In genomic region chr2:168860032-168860691, GRCm38 (mm10) we compare ENCODE assay signal across 16 mouse cellular contexts.
DNase-seq lines count a peak whose midpoint lies in the region; ATAC-seq lines count a peak whose summit lies in the region.
"Had no signal": no experiment of that assay in that cellular context is flagged by ENCODE, and none has a peak within 500 bp of the region (broad histone marks: within the 10 kb centered on the region; RNA-seq: fewer than 3 reads in every experiment).

No protein-coding gene starts in this region.

- no peak overlapping the region for H3K9ac ChIP-seq in hindbrain, embryonic 11.5 days (ENCODE audit: low read depth, low read length)
- H3K9ac ChIP-seq in midbrain, embryonic 13.5 days (replicated peaks) = no peak overlapping the region
- H3K9ac ChIP-seq: heart, embryonic 13.5 days; hindbrain, embryonic 15.5 days; liver, embryonic 15.5 days had no signal

- DNase-seq in heart, embryonic 10.5 days (ENCODE audit: low spot score) = no peak
- no peak for DNase-seq in heart, postnatal 25 days (ENCODE audit: low spot score)
- peak; percentile 50 for DNase-seq in embryo, embryonic 9.5 days (ENCODE audit: extremely low spot score)
- DNase-seq in hindbrain, embryonic 11.5 days (ENCODE audit: low spot score) = peak; percentile 47
- no peak for DNase-seq in heart, adult 18-20 months
- DNase-seq in adipocyte (ENCODE audit: low spot score) = no peak
- no peak for DNase-seq in cerebellum, postnatal 25 days
- DNase-seq: cerebellum, adult 11-12 months; gastrocnemius, postnatal 14 days; kidney, adult 2 months; lung, postnatal 36 days had no signal

- no peak overlapping the region for H3K4me2 ChIP-seq in hindbrain, embryonic 11.5 days (replicated peaks; ENCODE audit: low read depth, low read length)
- peak overlapping the region; percentile 32; the same call in 1 of the 2 replicates for H3K4me2 ChIP-seq in midbrain, embryonic 13.5 days (replicated peaks)
- H3K4me2 ChIP-seq: heart, embryonic 13.5 days; hindbrain, embryonic 15.5 days; liver, embryonic 15.5 days had no signal

- peak overlapping the region; percentile 42; the same call in 1 of the 2 replicates for H3K27ac ChIP-seq in heart, embryonic 10.5 days
- 0 out of 2 replicates have a peak overlapping the region, but pooled peaks have one; percentile 77 for H3K27ac ChIP-seq in hindbrain, embryonic 11.5 days (ENCODE audit: low read depth, low read length)
- H3K27ac ChIP-seq in midbrain, embryonic 13.5 days = peak overlapping the region; percentile 41; the same call in 1 of the 2 replicates
- H3K27ac ChIP-seq: heart, embryonic 13.5 days; hindbrain, embryonic 15.5 days; liver, embryonic 15.5 days had no signal

- ATAC-seq in hindbrain, embryonic 11.5 days (ENCODE audit: low FRiP score) = no peak
- ATAC-seq in midbrain, embryonic 13.5 days = no peak
- ATAC-seq: Patski had no signal

- H3K27me3 ChIP-seq in heart, embryonic 10.5 days (ENCODE audit: insufficient read depth, poor library complexity, severe bottlenecking) = 0 out of 2 replicates have a peak, but pooled peaks cover 3% of the 10 kb centered on the region
- H3K27me3 ChIP-seq in hindbrain, embryonic 11.5 days (ENCODE audit: control insufficient read depth, insufficient read depth, low read length) = peaks cover 6% of the 10 kb centered on the region; the same call in 1 of the 2 replicates
- H3K27me3 ChIP-seq in midbrain, embryonic 13.5 days = peaks cover 23% of the 10 kb centered on the region
- H3K27me3 ChIP-seq: liver, embryonic 15.5 days; Patski had no signal

- H3K4me3 ChIP-seq in heart, embryonic 10.5 days = no peak overlapping the region
- H3K4me3 ChIP-seq in hindbrain, embryonic 11.5 days (ENCODE audit: low read depth, low read length) = no peak overlapping the region
- no peak overlapping the region for H3K4me3 ChIP-seq in midbrain, embryonic 13.5 days (replicated peaks)
- H3K4me3 ChIP-seq: heart, embryonic 13.5 days; hindbrain, embryonic 15.5 days; liver, embryonic 15.5 days had no signal

- H3K4me1 ChIP-seq in heart, embryonic 10.5 days = peaks cover 15% of the 10 kb centered on the region
- H3K4me1 ChIP-seq in hindbrain, embryonic 11.5 days (replicated peaks; ENCODE audit: control insufficient read depth, insufficient read depth, low read length) = peaks cover 4% of the 10 kb centered on the region
- H3K4me1 ChIP-seq in midbrain, embryonic 13.5 days (replicated peaks) = peaks cover 22% of the 10 kb centered on the region
- H3K4me1 ChIP-seq: liver, embryonic 15.5 days had no signal

- no peaks in the 10 kb centered on the region for H3K36me3 ChIP-seq in heart, embryonic 10.5 days
- no peaks in the 10 kb centered on the region for H3K36me3 ChIP-seq in hindbrain, embryonic 11.5 days (ENCODE audit: control insufficient read depth, insufficient read depth, low read length)
- H3K36me3 ChIP-seq in midbrain, embryonic 13.5 days = no peaks in the 10 kb centered on the region
- H3K36me3 ChIP-seq: heart, embryonic 13.5 days; hindbrain, embryonic 15.5 days; liver, embryonic 15.5 days had no signal

- 38% methylated on average over 16 of the region's 16 CpGs for WGBS in heart, embryonic 10.5 days
- 19% methylated on average over 16 of the region's 16 CpGs for WGBS in hindbrain, embryonic 11.5 days
- 11% methylated on average over 16 of the region's 16 CpGs for WGBS in midbrain, embryonic 13.5 days

- H3K9me3 ChIP-seq in heart, embryonic 10.5 days = no peaks in the 10 kb centered on the region
- H3K9me3 ChIP-seq in hindbrain, embryonic 11.5 days (ENCODE audit: control insufficient read depth, low read length) = no peaks in the 10 kb centered on the region
- no peaks in the 10 kb centered on the region for H3K9me3 ChIP-seq in midbrain, embryonic 13.5 days
- H3K9me3 ChIP-seq: heart, embryonic 13.5 days; hindbrain, embryonic 15.5 days; liver, embryonic 15.5 days had no signal

- intact Hi-C loops in heart, postnatal 25 days (cut with DNase I) = no loop called here

Comparison
In these comparisons a context has a peak if more than half of its experiments do, and no peak if none do; other contexts are left out.
1. DNase-seq: peak in embryo, embryonic 9.5 days (single experiment) and hindbrain, embryonic 11.5 days (single experiment); none in heart, embryonic 10.5 days (single experiment), heart, postnatal 25 days (single experiment), heart, adult 18-20 months (0 of 2), adipocyte (single experiment) and cerebellum, postnatal 25 days (0 of 2).
2. Peak in every context shown above with its lines, with median percentiles within 50 percentile points of each other: H3K27ac ChIP-seq.